In genomic region chr10:18844441-18845286, GRCm38 (mm10) we compare ENCODE assay signal across 8 mouse cellular contexts. TPM values are rescaled to one million over a fixed set of nuclear protein-coding genes. Genes with fewer than 3 reads are reported as not detected.
DNase-seq lines count a peak whose midpoint lies in the region; ATAC-seq and TF ChIP-seq lines count a peak whose summit lies in the region.

Perp (plus strand) TSS chr10:18845020.

- H3K27ac ChIP-seq in ES-E14 (ENCODE audit: insufficient read depth, low read depth, low read length, poor library complexity, severe bottlenecking): no peak within 1 kb of the TSS
- H3K27ac ChIP-seq in bone marrow macrophage, adult 2 months (ENCODE audit: insufficient read depth, low read depth, low read length): no peak within 1 kb of the TSS
- peak within 1 kb of the TSS; percentile 83 for H3K27ac ChIP-seq in embryonic facial prominence, embryonic 15.5 days (replicated peaks)

- H3K4me1 ChIP-seq in ES-E14 (ENCODE audit: control insufficient read depth in 2 of 2, insufficient read depth in 2 of 2, low read length in 2 of 2, poor library complexity in 1 of 2): peaks cover 0 to 1% of the 10 kb centered on the region in 2 experiments; a peak in 2 of 4 replicates
- H3K4me1 ChIP-seq in bone marrow macrophage, adult 2 months (ENCODE audit: control insufficient read depth, insufficient read depth, low read length): no peaks in the 10 kb centered on the region
- peaks cover 9% of the 10 kb centered on the region for H3K4me1 ChIP-seq in embryonic facial prominence, embryonic 15.5 days
- H3K4me1 ChIP-seq in megakaryocyte, embryonic 14.5 days: peaks cover 28% of the 10 kb centered on the region

- in situ Hi-C loops in ES-E14 (cut with MboI; ENCODE audit: low sequenced_read_pairs in 2 of 2, unreplicated experiment in 2 of 2): no loop called here

- WGBS in embryonic facial prominence, embryonic 15.5 days: 2% methylated on average over 54 of the region's 54 CpGs
- WGBS in large intestine, adult 2 months: 2% methylated on average over 54 of the region's 54 CpGs

- H3K9ac ChIP-seq in ES-E14 (ENCODE audit: insufficient read depth, low read depth, low read length, poor library complexity, severe bottlenecking): peak within 1 kb of the TSS; percentile 72
- H3K9ac ChIP-seq in embryonic facial prominence, embryonic 15.5 days: peak within 1 kb of the TSS; percentile 44

- TF ChIP-seq CTCF in bone marrow macrophage, adult 2 months (IDR thresholded peaks at IDR 0.05; ENCODE audit: low read depth, low read length): no peak

- H3K4me2 ChIP-seq in embryonic facial prominence, embryonic 15.5 days (replicated peaks): peak within 1 kb of the TSS; percentile 88

- H3K9me3 ChIP-seq in ES-E14 (ENCODE audit: control insufficient read depth, insufficient read depth, low read depth, low read length): no peaks in the 10 kb centered on the region
- no peaks in the 10 kb centered on the region for H3K9me3 ChIP-seq in embryonic facial prominence, embryonic 15.5 days (replicated peaks)
- H3K9me3 ChIP-seq in megakaryocyte, embryonic 14.5 days: no peaks in the 10 kb centered on the region

- ATAC-seq in embryonic facial prominence, embryonic 15.5 days (ENCODE audit: insufficient number of reproducible peaks, low FRiP score, low TSS enrichment, low read depth): peak; percentile 85

- DNase-seq in ES-E14 (ENCODE audit: low read depth, low spot score): no peak
- DNase-seq in heart, postnatal 4 days: peak; percentile 77
- DNase-seq in large intestine, adult 2 months (ENCODE audit: low read depth, low spot score): peak; percentile 73
- DNase-seq in spleen, postnatal 10 days (ENCODE audit: low spot score in 2 of 2): peak; percentile 12 to 43
- no peak for DNase-seq in layer of hippocampus, adult 9-10 months (ENCODE audit: low spot score)

- H3K4me3 ChIP-seq in ES-E14 (ENCODE audit: insufficient read depth in 1 of 2, low read depth in 1 of 2, low read length in 2 of 2, poor library complexity in 1 of 2, severe bottlenecking in 1 of 2): peak within 1 kb of the TSS; percentile 69
- peak within 1 kb of the TSS; percentile 57 for H3K4me3 ChIP-seq in bone marrow macrophage, adult 2 months (ENCODE audit: insufficient read depth, low read length)
- peak within 1 kb of the TSS; percentile 55 for H3K4me3 ChIP-seq in embryonic facial prominence, embryonic 15.5 days (replicated peaks)
- H3K4me3 ChIP-seq in megakaryocyte, embryonic 14.5 days (replicated peaks): peak within 1 kb of the TSS; percentile 92

- TF ChIP-seq POLR2A in bone marrow macrophage, adult 2 months (IDR thresholded peaks at IDR 0.05; ENCODE audit: borderline replicate concordance, low read depth, low read length): no peak

- H3K36me3 ChIP-seq in ES-E14 (ENCODE audit: control insufficient read depth, insufficient read depth, low read length, poor library complexity, severe bottlenecking): no peaks in the 10 kb centered on the region
- H3K36me3 ChIP-seq in embryonic facial prominence, embryonic 15.5 days: no peaks in the 10 kb centered on the region
- no peaks in the 10 kb centered on the region for H3K36me3 ChIP-seq in megakaryocyte, embryonic 14.5 days (replicated peaks; ENCODE audit: low read length)

- H3K27me3 ChIP-seq in embryonic facial prominence, embryonic 15.5 days: peaks cover 32% of the 10 kb centered on the region
- H3K27me3 ChIP-seq in megakaryocyte, embryonic 14.5 days (replicated peaks): peaks cover 36% of the 10 kb centered on the region

TF ChIP-seq in ES-E14, 5 proteins besides CTCF, POLR2A, EP300 and RAD21:
- 0 out of 2 replicates have a peak, but pooled peaks have one; percentile 22 for TF ChIP-seq HCFC1 (IDR thresholded peaks at IDR 0.05; ENCODE audit: borderline replicate concordance, insufficient read depth, low read length)
- TF ChIP-seq CHD2 (IDR thresholded peaks at IDR 0.05; ENCODE audit: low read depth, low read length): no peak
- no peak for TF ChIP-seq ZC3H11A (IDR thresholded peaks at IDR 0.05; ENCODE audit: borderline replicate concordance, low read depth, low read length)
- no peak for TF ChIP-seq ZNF384 (IDR thresholded peaks at IDR 0.05; ENCODE audit: low read depth, low read length)
- no peak for TF ChIP-seq MAFK (IDR thresholded peaks at IDR 0.05; ENCODE audit: insufficient read depth, low read depth, low read length)
TF ChIP-seq in ES-E14: peak in this region for 1.

RNA-seq across cellular contexts. Expression of gene Perp, which starts in this region (rescaled TPM):
- 66.8 and 90.2 TPM in 2 replicates for total RNA-seq in ES-E14 (2012; rRNA removed)
- polyA plus RNA-seq in bone marrow macrophage, adult 2 months (2012; ENCODE audit: insufficient read depth, insufficient read length, missing spikeins): not detected in 2 replicates
- 556 and 591 TPM in 2 replicates for polyA plus RNA-seq in embryonic facial prominence, embryonic 15.5 days (2015; fragmentation: Nextera tagmentation; extraction: Ambion mirVana)
- total RNA-seq in heart, postnatal 4 days (2021): 100 to 1,000 TPM; 226 to 239 TPM
- 145 and 190 TPM in 2 replicates for polyA plus RNA-seq in large intestine, adult 2 months (2012; rRNA removed)
- polyA plus RNA-seq in megakaryocyte, embryonic 14.5 days (2012; ENCODE audit: insufficient read depth, low replicate concordance): 1.2 and 2.8 TPM in 2 replicates

Comparison
In these comparisons a context has a peak if more than half of its experiments do, and no peak if none do; other contexts are left out.
1. RNA of gene Perp (polyA plus RNA-seq): 556 to 591 TPM in embryonic facial prominence, embryonic 15.5 days and 145 to 190 TPM in large intestine, adult 2 months; 1.2 to 2.8 TPM in megakaryocyte, embryonic 14.5 days and not detected in bone marrow macrophage, adult 2 months; every median in the first group is over 10 times any median in the second.
2. DNase-seq: peak in heart, postnatal 4 days (single experiment), large intestine, adult 2 months (single experiment) and spleen, postnatal 10 days (2 of 2); none in ES-E14 (single experiment) and layer of hippocampus, adult 9-10 months (single experiment).
3. Peak in every context shown above with its lines, with median percentiles within 50 percentile points of each other: H3K4me3 ChIP-seq.